Mouse (Mus musculus): Measurements from ENCODE around the gene Il24.

- TF ChIP-seq EP300 (IDR thresholded peaks at IDR 0.05; ENCODE audit: low read depth) (no peak), CTCF (IDR thresholded peaks at IDR 0.05; ENCODE audit: low read depth) (no peak)
Measured at GRCm38 (mm10) chr1:130855723-130856122, 31.5 kb downstream of the Il24 start.
